Mouse (Mus musculus) lung, embryonic 14.5 days (tissue): ENCODE results near the gene Ephb1. TPM values are rescaled to one million over a fixed set of nuclear protein-coding genes. Genes with fewer than 3 reads are reported as not detected.

Experiments
- ATAC-seq: fragments of 200-750 bp; cut with Nextera tagmentation; 2 replicates; pipeline ENCODE4 v1.8.0; 2017; ENCODE audit warnings: mild to moderate bottlenecking, moderate TSS enrichment, moderate library complexity; ENCODE audit not compliant: insufficient read depth
- DNase-seq: peaks from one replicate; pipeline ENCODE4 v3.0.0-alpha.2; 2015
- H3K27ac ChIP-seq: fragments of 300-500 bp; sonication (generic); 2 replicates; pipeline ENCODE4 v1.5.1; 2014; ENCODE audit warnings: low read depth, mild to moderate bottlenecking, moderate library complexity
- H3K27me3 ChIP-seq: fragments of 300-500 bp; sonication (generic); 2 replicates; pipeline ENCODE4 v1.6.1; 2014; ENCODE audit warnings: low read length, control low read depth; ENCODE audit not compliant: insufficient read depth
- H3K36me3 ChIP-seq: fragments of 300-500 bp; sonication (generic); 2 replicates; pipeline ENCODE4 v1.6.1; 2014; ENCODE audit warnings: control low read depth; ENCODE audit not compliant: insufficient read depth
- H3K4me1 ChIP-seq: fragments of 300-500 bp; sonication (generic); 2 replicates; pipeline ENCODE4 v1.6.1; 2014; ENCODE audit warnings: antibody characterized with exemption, control low read depth; ENCODE audit not compliant: insufficient read depth
- H3K4me2 ChIP-seq: fragments of 300-500 bp; sonication (generic); 2 replicates; pipeline ENCODE4 v1.6.1; 2014; ENCODE audit warnings: mild to moderate bottlenecking
- H3K4me3 ChIP-seq: fragments of 300-500 bp; sonication (generic); 2 replicates; pipeline ENCODE4 v1.5.1; 2014; ENCODE audit warnings: low read depth, low read length
- H3K9ac ChIP-seq: fragments of 300-500 bp; sonication (generic); 2 replicates; pipeline ENCODE4 v1.6.1; 2014
- H3K9me3 ChIP-seq: fragments of 300-500 bp; sonication (generic); 2 replicates; pipeline ENCODE4 v1.6.1; 2016; ENCODE audit warnings: low read depth, low read length, control low read depth
- CTCF ChIP-seq: IDR thresholded peaks from 2 replicates; pipeline ENCODE4 v1.5.1; 2016; ENCODE audit warnings: antibody characterized with exemption, low read depth
- WGBS: fragments of 180-500 bp; shearing (Covaris S2); extraction: QIAGEN DNeasy Blood & Tissue Kit; methylation state at CpG from one replicate; pipeline ENCODE4 v1.1.7; 2014; 5-methylcytosine and 5-hydroxymethylcytosine counted together
- microRNA-seq: library from miRNA; unstranded; fragments of <30 nt; microRNA quantifications from one replicate; pipeline ENCODE4, GENCODE M21; 2016; ENCODE audit warnings: borderline number of aligned reads
- polyA plus RNA-seq: library from polyadenylated mRNA; unstranded; fragments of >200 nt; fragmentation: Nextera tagmentation; extraction: Ambion mirVana; gene quantifications from 2 replicates; pipeline ENCODE4 v1.2.1, GENCODE M21; 2014

Ephb1 gene
- polyA plus RNA-seq, 1 experiment from 2014 or later, result 1.6 TPM

GRCm38 (mm10) chr9:101883295-101883694, 471.2 kb downstream of the Ephb1 start:
- H3K9ac ChIP-seq, result no peak overlapping the region
- H3K36me3 ChIP-seq, result no peaks in the 10 kb centered on the region
- no peak for DNase-seq
- no peak overlapping the region for H3K4me3 ChIP-seq
- H3K9me3 ChIP-seq, result no peaks in the 10 kb centered on the region
- H3K27me3 ChIP-seq, result no peaks in the 10 kb centered on the region
- ATAC-seq, result no peak
- WGBS, result 34% methylated on average over 2 of the region's 2 CpGs
- H3K4me1 ChIP-seq, result no peaks in the 10 kb centered on the region
- no peak overlapping the region for H3K27ac ChIP-seq
- no peak for TF ChIP-seq CTCF
- no peak overlapping the region for H3K4me2 ChIP-seq

GRCm38 (mm10) chr9:101877109-101877987, 477.1 kb downstream of the Ephb1 start:
- no peaks in the 10 kb centered on the region for H3K4me1 ChIP-seq
- ATAC-seq (no peak), DNase-seq (no peak)
- no peak overlapping the region for H3K9ac ChIP-seq
- no peaks in the 10 kb centered on the region for H3K27me3 ChIP-seq
- TF ChIP-seq CTCF, result no peak
- H3K27ac ChIP-seq, result no peak overlapping the region
- no peaks in the 10 kb centered on the region for H3K36me3 ChIP-seq
- 60% methylated on average over 11 of the region's 11 CpGs for WGBS
- no peaks in the 10 kb centered on the region for H3K9me3 ChIP-seq
- no peak overlapping the region for H3K4me2 ChIP-seq
- no peak overlapping the region for H3K4me3 ChIP-seq

- Histone ChIP-seq H3K27ac (no peak overlapping the region), H3K9me3 (no peaks in the 10 kb centered on the region), H3K4me2 (no peak overlapping the region), H3K27me3 (no peaks in the 10 kb centered on the region), H3K9ac (no peak overlapping the region), H3K36me3 (no peaks in the 10 kb centered on the region), H3K4me3 (no peak overlapping the region), H3K4me1 (no peaks in the 10 kb centered on the region)
- WGBS, result 84% methylated on average over 1 of the region's 1 CpGs
- TF ChIP-seq CTCF, result no peak
- no peak for ATAC-seq
- DNase-seq, result no peak
Measured at GRCm38 (mm10) chr9:101875306-101875705, 479.2 kb downstream of the Ephb1 start.

Small RNAs within 50 kb of the gene (microRNA-seq; reads per million reads assigned to microRNA genes)
- not detected for gene Mir7243

Other genes starting within 250 kb of the Ephb1 start
- 0.30 and 0.32 TPM in 2 replicates for gene Ky, start 151.1 kb upstream of the Ephb1 start, polyA plus RNA-seq